Mouse (Mus musculus) hindbrain, postnatal 0 days (tissue): ENCODE data around the gene Podxl2. TPM values are rescaled to one million over a fixed set of nuclear protein-coding genes. Genes with fewer than 3 reads are reported as not detected.

Experiments
- ATAC-seq: fragments of 200-750 bp; cut with Nextera tagmentation; 2 replicates; pipeline ENCODE4 v1.8.0; 2017; ENCODE audit warnings: mild to moderate bottlenecking, moderate TSS enrichment, moderate library complexity
- DNase-seq: peaks from one replicate; pipeline ENCODE4 v3.0.0-alpha.2; 2015; ENCODE audit warnings: low spot score
- H3K27ac ChIP-seq: fragments of 300-500 bp; sonication (generic); 2 replicates; pipeline ENCODE4 v1.5.1; 2014; ENCODE audit warnings: mild to moderate bottlenecking
- H3K27me3 ChIP-seq: fragments of 300-500 bp; sonication (generic); 2 replicates; pipeline ENCODE4 v1.6.1; 2014; ENCODE audit warnings: low read length, mixed read lengths; ENCODE audit not compliant: insufficient read depth
- H3K36me3 ChIP-seq: fragments of 300-500 bp; sonication (generic); 2 replicates; pipeline ENCODE4 v1.6.1; 2014; ENCODE audit warnings: low read length, mixed read lengths; ENCODE audit not compliant: insufficient read depth
- H3K4me1 ChIP-seq: fragments of 300-500 bp; sonication (generic); 2 replicates; pipeline ENCODE4 v1.6.1; 2014; ENCODE audit warnings: antibody characterized with exemption, low read length, mixed read lengths; ENCODE audit not compliant: insufficient read depth
- H3K4me2 ChIP-seq: fragments of 300-500 bp; sonication (generic); 2 replicates; pipeline ENCODE4 v1.6.1; 2014; ENCODE audit warnings: low read depth, mild to moderate bottlenecking, low read length, moderate library complexity, mixed read lengths
- H3K4me3 ChIP-seq: fragments of 300-500 bp; sonication (generic); 2 replicates; pipeline ENCODE4 v1.5.1; 2014; ENCODE audit warnings: low read length
- H3K9ac ChIP-seq: fragments of 300-500 bp; sonication (generic); replicated peaks from 2 replicates; pipeline ENCODE4 v1.6.1; 2014; ENCODE audit warnings: mild to moderate bottlenecking, low read length, moderate library complexity, mixed read lengths
- H3K9me3 ChIP-seq: fragments of 300-500 bp; sonication (generic); 2 replicates; pipeline ENCODE4 v1.6.1; 2016; ENCODE audit warnings: low read length, mixed read lengths
- CTCF ChIP-seq: IDR thresholded peaks from 2 replicates; pipeline ENCODE4 v1.5.1; 2016; ENCODE audit warnings: antibody characterized with exemption, control low read depth, low read depth
- WGBS: fragments of 180-500 bp; shearing (Covaris S2); extraction: QIAGEN DNeasy Blood & Tissue Kit; methylation state at CpG from one replicate; pipeline ENCODE4 v1.1.7; 2014; 5-methylcytosine and 5-hydroxymethylcytosine counted together
- polyA plus RNA-seq: library from polyadenylated mRNA; unstranded; fragments of >200 nt; fragmentation: Nextera tagmentation; extraction: Ambion mirVana; gene quantifications from 2 replicates; pipeline ENCODE4 v1.2.1, GENCODE M21; 2015
- total RNA-seq: library from RNA; depleted of rRNA; stranded (reverse); fragments of >200 nt; gene quantifications from 2 replicates; pipeline ENCODE4 v1.2.3, GENCODE M21; 2014

Gene Podxl2
- total and polyA plus RNA-seq, 2 experiments from 2014 or later = 695 to 1,247 TPM

DNA sequence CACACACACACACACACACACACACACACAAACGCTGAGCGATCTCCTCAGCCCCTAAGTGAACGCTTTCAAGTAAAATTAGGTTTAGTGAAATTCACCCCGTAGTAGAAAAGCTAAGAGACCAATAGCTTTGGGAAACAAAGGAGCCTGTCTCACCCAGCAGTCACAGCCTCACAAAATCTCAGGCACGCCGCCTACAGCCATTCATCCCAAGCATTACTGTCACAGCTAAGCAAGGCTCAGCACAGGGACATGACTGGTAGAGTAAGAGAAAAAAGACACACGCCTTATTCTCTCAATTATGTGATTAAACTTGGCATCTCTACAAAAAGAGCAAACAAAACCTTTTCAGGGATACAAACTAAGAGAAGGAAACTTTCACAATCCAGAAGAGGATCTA is 6.5 kb upstream of the Podxl2 start:
- ATAC-seq (no peak), DNase-seq (no peak)
- Histone ChIP-seq H3K9me3 (no peaks in the 10 kb centered on the region), H3K9ac (0 out of 2 replicates have a peak overlapping the region, but pooled peaks have one; percentile 3), H3K27me3 (no peaks in the 10 kb centered on the region), H3K27ac (no peak overlapping the region), H3K4me2 (no peak overlapping the region), H3K4me3 (no peak overlapping the region), H3K36me3 (peaks cover 5% of the 10 kb centered on the region; the same call in 1 of the 2 replicates), H3K4me1 (no peaks in the 10 kb centered on the region)
- WGBS = 49% methylated on average over 7 of the region's 7 CpGs
- TF ChIP-seq CTCF = no peak

- WGBS = 63% methylated on average over 4 of the region's 4 CpGs
- Histone ChIP-seq H3K4me2 (no peak overlapping the region), H3K4me1 (peaks cover 4% of the 10 kb centered on the region; the same call in 1 of the 2 replicates), H3K9me3 (no peaks in the 10 kb centered on the region), H3K4me3 (no peak overlapping the region), H3K36me3 (peaks cover 5% of the 10 kb centered on the region; the same call in 1 of the 2 replicates), H3K27ac (no peak overlapping the region), H3K9ac (no peak overlapping the region), H3K27me3 (no peaks in the 10 kb centered on the region)
- ATAC-seq (no peak), DNase-seq (peak; percentile 28)
- TF ChIP-seq CTCF = peak; percentile 36
These were observed 4.6 kb upstream of the Podxl2 start for GRCm38 (mm10) chr6:88879471-88879870.

GRCm38 (mm10) chr6:88873965-88874867 is 628 bp downstream of the Podxl2 start:
- peak overlapping the region; percentile 81 for H3K4me3 ChIP-seq
- ATAC-seq (peak; percentile 68), DNase-seq (peak; percentile 71)
- peak overlapping the region; percentile 71 for H3K4me2 ChIP-seq
- peaks cover 7% of the 10 kb centered on the region; the same call in 1 of the 2 replicates for H3K4me1 ChIP-seq
- WGBS = 2% methylated on average over 56 of the region's 74 CpGs
- H3K36me3 ChIP-seq = no peaks in the 10 kb centered on the region
- H3K27ac ChIP-seq = peak overlapping the region; percentile 97
- no peaks in the 10 kb centered on the region for H3K9me3 ChIP-seq
- H3K9ac ChIP-seq = peak overlapping the region; percentile 94
- TF ChIP-seq CTCF = no peak
- H3K27me3 ChIP-seq = no peaks in the 10 kb centered on the region

- no peak for TF ChIP-seq CTCF
- peaks cover 7% of the 10 kb centered on the region; the same call in 1 of the 2 replicates for H3K4me1 ChIP-seq
- H3K4me3 ChIP-seq = peak overlapping the region; percentile 81
- H3K9me3 ChIP-seq = no peaks in the 10 kb centered on the region
- peak overlapping the region; percentile 97 for H3K27ac ChIP-seq
- peak overlapping the region; percentile 71 for H3K4me2 ChIP-seq
- DNase-seq (peak; percentile 54), ATAC-seq (peak; percentile 37)
- H3K27me3 ChIP-seq = no peaks in the 10 kb centered on the region
- peak overlapping the region; percentile 94; the same call in 1 of the 2 replicates for H3K9ac ChIP-seq
- 15% methylated on average over 7 of the region's 7 CpGs for WGBS
- H3K36me3 ChIP-seq = no peaks in the 10 kb centered on the region
These were observed 2.0 kb downstream of the Podxl2 start for GRCm38 (mm10) chr6:88872811-88873210.

DNA sequence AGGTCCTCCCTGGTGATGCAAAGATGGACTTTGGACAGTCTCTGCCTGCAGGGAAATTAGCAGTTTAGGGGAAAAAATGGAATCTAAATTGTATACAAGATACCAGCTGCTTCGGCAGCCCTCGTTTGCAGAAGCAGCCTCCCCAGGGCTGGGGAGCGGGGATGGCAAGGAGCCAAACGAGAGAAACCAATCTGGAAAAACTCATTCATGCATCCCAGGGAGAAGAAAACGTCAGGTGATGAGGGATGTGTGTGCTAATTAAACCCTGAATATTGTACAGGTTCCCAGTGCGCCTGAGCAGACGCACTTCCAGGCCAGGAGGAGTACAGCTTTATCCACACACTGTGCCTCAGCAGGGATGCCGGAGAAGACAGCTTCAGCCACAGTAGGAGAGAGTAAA is 3.3 kb downstream of the Podxl2 start:
- 0 out of 2 replicates have a peak overlapping the region, but pooled peaks have one; percentile 1 for H3K4me3 ChIP-seq
- peak overlapping the region; percentile 71 for H3K4me2 ChIP-seq
- no peak for TF ChIP-seq CTCF
- ATAC-seq (0 out of 2 replicates have a peak, but pooled peaks have one; percentile 6), DNase-seq (peak; percentile 82)
- WGBS = 20% methylated on average over 8 of the region's 8 CpGs
- H3K9me3 ChIP-seq = no peaks in the 10 kb centered on the region
- H3K4me1 ChIP-seq = peaks cover 7% of the 10 kb centered on the region; the same call in 1 of the 2 replicates
- no peaks in the 10 kb centered on the region for H3K36me3 ChIP-seq
- H3K9ac ChIP-seq = no peak overlapping the region
- no peaks in the 10 kb centered on the region for H3K27me3 ChIP-seq
- peak overlapping the region; percentile 97; the same call in 1 of the 2 replicates for H3K27ac ChIP-seq

GRCm38 (mm10) chr6:88870594-88870993 is 4.2 kb downstream of the Podxl2 start:
- no peak for TF ChIP-seq CTCF
- H3K27ac ChIP-seq = peak overlapping the region; percentile 97; the same call in 1 of the 2 replicates
- H3K9ac ChIP-seq = no peak overlapping the region
- ATAC-seq (no peak), DNase-seq (peak; percentile 31)
- H3K4me3 ChIP-seq = no peak overlapping the region
- no peaks in the 10 kb centered on the region for H3K9me3 ChIP-seq
- no peak overlapping the region for H3K4me2 ChIP-seq
- peaks cover 7% of the 10 kb centered on the region; the same call in 1 of the 2 replicates for H3K4me1 ChIP-seq
- no peaks in the 10 kb centered on the region for H3K27me3 ChIP-seq
- 25% methylated on average over 4 of the region's 4 CpGs for WGBS
- H3K36me3 ChIP-seq = no peaks in the 10 kb centered on the region

DNA sequence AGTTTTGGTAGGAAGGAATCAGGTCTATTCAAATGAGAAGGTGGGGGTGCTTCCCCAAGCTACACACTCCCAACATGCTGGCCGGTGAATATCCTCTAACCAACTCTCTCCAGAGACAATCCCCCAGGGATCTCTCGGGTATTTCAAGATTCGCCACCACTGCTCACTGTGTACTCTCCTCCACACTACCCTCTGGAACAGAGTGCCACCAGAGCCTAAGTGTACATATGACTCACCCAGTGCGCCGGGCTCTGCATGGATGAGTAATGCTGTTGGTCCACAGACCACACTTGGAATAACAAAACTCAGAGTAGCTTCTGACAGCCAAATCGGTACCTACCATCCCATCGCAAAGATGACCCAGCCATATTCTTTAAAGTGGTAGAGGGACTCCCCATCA is 5.4 kb downstream of the Podxl2 start:
- ATAC-seq (no peak), DNase-seq (peak; percentile 1)
- Histone ChIP-seq H3K4me3 (no peak overlapping the region), H3K27me3 (no peaks in the 10 kb centered on the region), H3K36me3 (peaks cover 7% of the 10 kb centered on the region; the same call in 1 of the 2 replicates), H3K9me3 (no peaks in the 10 kb centered on the region), H3K9ac (no peak overlapping the region), H3K4me2 (no peak overlapping the region), H3K27ac (no peak overlapping the region), H3K4me1 (0 out of 2 replicates have a peak, but pooled peaks cover 4% of the 10 kb centered on the region)
- no peak for TF ChIP-seq CTCF
- 82% methylated on average over 7 of the region's 7 CpGs for WGBS
